ENCODE assay signal across 32 mouse cellular contexts in genomic region chr6:95372938-95373337, GRCm38 (mm10). TPM values are rescaled to one million over a fixed set of nuclear protein-coding genes. Genes with fewer than 3 reads are reported as not detected.
DNase-seq lines count a peak whose midpoint lies in the region; ATAC-seq lines count a peak whose summit lies in the region.
"Had no signal": no experiment of that assay in that cellular context is flagged by ENCODE, and none has a peak within 500 bp of the region (broad histone marks: within the 10 kb centered on the region; RNA-seq: fewer than 3 reads in every experiment).

No protein-coding gene starts in this region.

- H3K27ac ChIP-seq in heart, embryonic 12.5 days (ENCODE audit: poor library complexity, severe bottlenecking): no peak overlapping the region
- H3K27ac ChIP-seq: embryonic facial prominence, embryonic 12.5 days; embryonic facial prominence, embryonic 15.5 days; gastrocnemius, adult 2 months; heart, embryonic 10.5 days; hindbrain, embryonic 10.5 days; hindbrain, embryonic 14.5 days; hindbrain, postnatal 0 days had no signal

- ATAC-seq in heart, embryonic 12.5 days (ENCODE audit: insufficient number of reproducible peaks, low FRiP score): no peak
- ATAC-seq: activated CD4-positive, CD25-positive, alpha-beta regulatory T cell, adult 4 months; forebrain, embryonic 14.5 days; forebrain, postnatal 0 days; hindbrain, postnatal 0 days; inflammation-experienced regulatory T-cells, adult 6 months; intestine, embryonic 16.5 days had no signal

- H3K9me3 ChIP-seq in heart, embryonic 12.5 days (replicated peaks): no peaks in the 10 kb centered on the region
- H3K9me3 ChIP-seq: embryonic facial prominence, embryonic 12.5 days; embryonic facial prominence, embryonic 15.5 days; heart, embryonic 10.5 days; hindbrain, embryonic 10.5 days had no signal

- no peak overlapping the region for H3K9ac ChIP-seq in heart, embryonic 12.5 days
- H3K9ac ChIP-seq: embryonic facial prominence, embryonic 12.5 days; embryonic facial prominence, embryonic 15.5 days; forebrain, postnatal 0 days; hindbrain, embryonic 14.5 days had no signal

- H3K27me3 ChIP-seq in heart, embryonic 12.5 days (replicated peaks): no peaks in the 10 kb centered on the region
- H3K27me3 ChIP-seq: embryonic facial prominence, embryonic 12.5 days; embryonic facial prominence, embryonic 15.5 days had no signal

- no peaks in the 10 kb centered on the region for H3K4me1 ChIP-seq in heart, embryonic 12.5 days (replicated peaks)
- H3K4me1 ChIP-seq: embryonic facial prominence, embryonic 12.5 days; embryonic facial prominence, embryonic 15.5 days; heart, embryonic 10.5 days; hindbrain, embryonic 10.5 days had no signal

- DNase-seq in cerebellum, adult 9-10 months: peak; percentile 6
- no peak for DNase-seq in cerebellum, postnatal 25 days
- DNase-seq in heart, adult 8-10 months (ENCODE audit: low spot score): peak; percentile 39
- DNase-seq in heart, postnatal 10 days: peak; percentile 4 to 24
- DNase-seq in heart, postnatal 25 days (ENCODE audit: low spot score): no peak
- peak; percentile 48 for DNase-seq in brain, adult 2 months (ENCODE audit: low read depth, low spot score)
- DNase-seq in layer of hippocampus, postnatal 36 days: no peak
- DNase-seq: adrenal gland, adult 8-10 months; adrenal gland, postnatal 25 days; forebrain, postnatal 0 days; gastrocnemius, adult 2 months; gastrocnemius, postnatal 14 days; heart, adult 11 months; kidney, adult 18-20 months had no signal

- no peaks in the 10 kb centered on the region for H3K36me3 ChIP-seq in heart, embryonic 12.5 days
- H3K36me3 ChIP-seq: embryonic facial prominence, embryonic 12.5 days; embryonic facial prominence, embryonic 15.5 days; heart, embryonic 10.5 days; hindbrain, embryonic 10.5 days had no signal

- H3K4me3 ChIP-seq in heart, embryonic 12.5 days: no peak overlapping the region
- H3K4me3 ChIP-seq: embryonic facial prominence, embryonic 12.5 days; embryonic facial prominence, embryonic 15.5 days; gastrocnemius, adult 2 months; heart, embryonic 10.5 days; hindbrain, embryonic 10.5 days had no signal

- no peak overlapping the region for H3K4me2 ChIP-seq in heart, embryonic 12.5 days
- H3K4me2 ChIP-seq: embryonic facial prominence, embryonic 12.5 days; embryonic facial prominence, embryonic 15.5 days; hindbrain, embryonic 14.5 days had no signal

- intact Hi-C loops in heart, postnatal 10 days (cut with DNase I): no loop called here
- intact Hi-C loops in heart, postnatal 25 days (cut with DNase I): no loop called here

- 63% methylated on average over 3 of the region's 3 CpGs for WGBS in heart, embryonic 12.5 days

RNA-seq across cellular contexts. Expression of gene Gm10234, which starts 51.0 kb away (rescaled TPM):
- total RNA-seq in heart, adult 8-10 months (2022): not detected
- polyA plus RNA-seq in heart, embryonic 12.5 days (2016; fragmentation: Nextera tagmentation; extraction: Ambion mirVana): not detected in 2 replicates
- not detected for total RNA-seq in heart, postnatal 10 days (2021)
- not detected for total RNA-seq in heart, postnatal 25 days (2021)
- total RNA-seq in layer of hippocampus, postnatal 36 days (2021): not detected
- total RNA-seq: adrenal gland, adult 8-10 months; adrenal gland, postnatal 25 days; common myeloid progenitor, adult 5-6 weeks; ES-E14; forebrain, postnatal 0 days; gastrocnemius, adult 2 months; gastrocnemius, postnatal 14 days; gastrocnemius, postnatal 4 days; hindbrain, postnatal 0 days had no signal
- polyA plus RNA-seq: activated CD4-positive, CD25-positive, alpha-beta regulatory T cell, adult 4 months; cerebellum, adult 2 months; embryonic facial prominence, embryonic 12.5 days; embryonic facial prominence, embryonic 15.5 days; forebrain, embryonic 11.5 days; forebrain, embryonic 14.5 days; forebrain, postnatal 0 days; frontal cortex, adult 2 months; heart, embryonic 10.5 days; heart, embryonic 14.5 days; hindbrain, embryonic 10.5 days; hindbrain, embryonic 14.5 days; hindbrain, postnatal 0 days; inflammation-experienced regulatory T-cells, adult 6 months; intestine, embryonic 16.5 days had no signal

Comparison
In these comparisons a context has a peak if more than half of its experiments do, and no peak if none do; other contexts are left out.
1. DNase-seq: peak in cerebellum, adult 9-10 months (single experiment), heart, adult 8-10 months (single experiment), heart, postnatal 10 days (2 of 2) and brain, adult 2 months (single experiment); none in cerebellum, postnatal 25 days (0 of 2), heart, postnatal 25 days (single experiment) and layer of hippocampus, postnatal 36 days (0 of 2).